Mouse (Mus musculus) liver, embryonic 14.5 days (tissue): Measurements from ENCODE around the gene Stk24. TPM values are rescaled to one million over a fixed set of nuclear protein-coding genes. Genes with fewer than 3 reads are reported as not detected.

ENCODE experiments used
- ATAC-seq: fragments of 200-750 bp; cut with Nextera tagmentation; 2 replicates; pipeline ENCODE4 v1.8.0; 2017; ENCODE audit warnings: moderate number of reproducible peaks, mild to moderate bottlenecking, moderate library complexity; ENCODE audit not compliant: insufficient read depth
- DNase-seq, 3 experiments: peaks; one replicate each; pipeline ENCODE4 v3.0.0-alpha.2; 2012 to 2013; ENCODE audit warnings: low read depth in 3 of 3, low spot score in 3 of 3
- H3K27ac ChIP-seq: fragments of 300-500 bp; sonication (generic); 2 replicates; pipeline ENCODE4 v1.5.1; 2014; ENCODE audit warnings: moderate library complexity, mild to moderate bottlenecking, control low read depth, inconsistent platforms
- H3K27me3 ChIP-seq: fragments of 300-500 bp; sonication (generic); 2 replicates; pipeline ENCODE4 v1.6.1; 2014; ENCODE audit warnings: mild to moderate bottlenecking, low read length, moderate library complexity; ENCODE audit not compliant: control insufficient read depth, insufficient read depth
- H3K36me3 ChIP-seq: fragments of 300-500 bp; sonication (generic); replicated peaks from 2 replicates; pipeline ENCODE4 v1.6.1; 2014; ENCODE audit warnings: low read depth; ENCODE audit not compliant: control insufficient read depth, insufficient read depth
- H3K4me1 ChIP-seq, 2 experiments: fragments of 200-500 bp in 1 of 2; fragments of 300-500 bp in 1 of 2; sonication (generic) in 1 of 2; replicated peaks; 2 replicates each; pipeline ENCODE4 v1.6.1; 2012 to 2014; ENCODE audit warnings: antibody characterized with exemption in 1 of 2, inconsistent platforms in 1 of 2, low read length in 1 of 2; ENCODE audit not compliant: control insufficient read depth in 2 of 2, insufficient read depth in 2 of 2
- H3K4me2 ChIP-seq: fragments of 300-500 bp; sonication (generic); 2 replicates; pipeline ENCODE4 v1.6.1; 2014; ENCODE audit warnings: low read depth, mild to moderate bottlenecking, control low read depth, moderate library complexity
- H3K4me3 ChIP-seq, 2 experiments: fragments of 200-500 bp in 1 of 2; fragments of 300-500 bp in 1 of 2; sonication (generic) in 1 of 2; 2 replicates each; pipeline ENCODE4 v1.5.1; 2012 to 2014; ENCODE audit warnings: low read depth in 2 of 2, low read length in 2 of 2, mild to moderate bottlenecking in 2 of 2, control low read depth in 1 of 2, inconsistent platforms in 1 of 2, moderate library complexity in 1 of 2; ENCODE audit not compliant: insufficient read depth in 1 of 2
- H3K9ac ChIP-seq: fragments of 300-500 bp; sonication (generic); replicated peaks from 2 replicates; pipeline ENCODE4 v1.6.1; 2014; ENCODE audit warnings: mild to moderate bottlenecking, control low read depth, moderate library complexity
- H3K9me3 ChIP-seq: fragments of 300-500 bp; sonication (generic); 2 replicates; pipeline ENCODE4 v1.6.1; 2016; ENCODE audit warnings: low read length, mixed read lengths; ENCODE audit not compliant: control insufficient read depth
- CTCF ChIP-seq: IDR thresholded peaks from 2 replicates; pipeline ENCODE4 v1.5.1; 2016; ENCODE audit warnings: antibody characterized with exemption, low read depth, control low read depth
- EP300 ChIP-seq: IDR thresholded peaks from 2 replicates; pipeline ENCODE4 v1.6.1; 2016; ENCODE audit warnings: antibody characterized with exemption, low read depth
- WGBS: fragments of 180-500 bp; shearing (Covaris S2); extraction: QIAGEN DNeasy Blood & Tissue Kit; methylation state at CpG from one replicate; pipeline ENCODE4 v1.1.7; 2014; ENCODE audit not compliant: insufficient replicate concordance; 5-methylcytosine and 5-hydroxymethylcytosine counted together
- polyA plus RNA-seq, 2 experiments: library from polyadenylated mRNA; depleted of rRNA in 1 of 2; stranded (reverse) in 1 of 2; unstranded in 1 of 2; fragments of >200 nt; fragmentation: Nextera tagmentation in 1 of 2; extraction: Ambion mirVana in 1 of 2; gene quantifications; 2 replicates each; pipeline versions ENCODE4 v1.2.1 to v1.2.3; 2012 to 2014

Stk24 gene
- polyA plus RNA-seq, 2 experiments = 22.5 to 31.0 TPM

- Histone ChIP-seq H3K36me3 (no peaks in the 10 kb centered on the region), H3K27ac (no peak overlapping the region), H3K4me2 (no peak overlapping the region), H3K4me3 (no peak overlapping the region), H3K4me1 (peaks cover 0 to 7% of the 10 kb centered on the region in 2 experiments; a peak in 1 of 4 replicates), H3K27me3 (no peaks in the 10 kb centered on the region), H3K9me3 (no peaks in the 10 kb centered on the region), H3K9ac (no peak overlapping the region)
- ATAC-seq = no peak
- WGBS = 71% methylated on average over 6 of the region's 6 CpGs
- TF ChIP-seq EP300 = no peak
- no peak for TF ChIP-seq CTCF
- DNase-seq = no peak
Observed at GRCm38 (mm10) chr14:121264453-121264852, 115.4 kb downstream of the Stk24 start.

DNA sequence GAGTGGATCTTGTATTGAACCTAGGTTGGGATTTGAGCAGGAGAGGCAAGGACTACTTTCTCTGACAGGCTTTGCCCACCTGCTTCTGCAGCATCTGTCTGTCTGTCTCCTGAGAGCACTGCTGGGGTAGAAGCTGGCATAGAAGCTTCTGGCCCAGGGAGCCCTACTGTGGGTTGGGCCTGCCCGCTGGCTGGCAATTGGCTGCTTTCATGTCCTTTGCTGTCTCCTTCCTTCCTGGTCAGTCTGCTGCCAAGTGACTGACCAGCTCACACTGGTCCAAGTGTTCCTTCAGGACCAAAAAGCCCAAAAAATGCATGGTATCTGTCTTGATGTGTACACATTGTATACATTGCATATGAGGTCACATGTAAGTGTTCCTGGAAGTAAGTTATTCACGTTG lies 115.9 kb downstream of the Stk24 start:
- H3K27ac ChIP-seq = no peak overlapping the region
- TF ChIP-seq EP300 = no peak
- H3K4me3 ChIP-seq = no peak overlapping the region
- H3K27me3 ChIP-seq = no peaks in the 10 kb centered on the region
- H3K9me3 ChIP-seq = no peaks in the 10 kb centered on the region
- H3K4me1 ChIP-seq = peaks cover 0 to 7% of the 10 kb centered on the region in 2 experiments; a peak in 1 of 4 replicates
- WGBS = 58% methylated on average over 2 of the region's 2 CpGs
- no peak overlapping the region for H3K9ac ChIP-seq
- H3K36me3 ChIP-seq = no peaks in the 10 kb centered on the region
- no peak overlapping the region for H3K4me2 ChIP-seq
- no peak for ATAC-seq
- no peak for DNase-seq

- Histone ChIP-seq H3K4me3 (no peak overlapping the region), H3K9ac (no peak overlapping the region), H3K9me3 (no peaks in the 10 kb centered on the region), H3K27me3 (no peaks in the 10 kb centered on the region), H3K36me3 (no peaks in the 10 kb centered on the region), H3K4me1 (peaks cover 0 to 7% of the 10 kb centered on the region in 2 experiments; a peak in 1 of 4 replicates), H3K4me2 (no peak overlapping the region), H3K27ac (no peak overlapping the region)
- DNase-seq = no peak
- ATAC-seq = no peak
- no peak for TF ChIP-seq EP300
- no peak for TF ChIP-seq CTCF
- 31% methylated on average over 4 of the region's 4 CpGs for WGBS
Observed at GRCm38 (mm10) chr14:121262606-121263005, 117.2 kb downstream of the Stk24 start.

GRCm38 (mm10) chr14:121261229-121261879 lies 118.5 kb downstream of the Stk24 start:
- H3K9me3 ChIP-seq = no peaks in the 10 kb centered on the region
- H3K36me3 ChIP-seq = no peaks in the 10 kb centered on the region
- no peak overlapping the region for H3K4me2 ChIP-seq
- no peaks in the 10 kb centered on the region for H3K27me3 ChIP-seq
- no peak overlapping the region for H3K27ac ChIP-seq
- peaks cover 0 to 7% of the 10 kb centered on the region in 2 experiments; a peak in 1 of 4 replicates for H3K4me1 ChIP-seq
- no peak for ATAC-seq
- 33% methylated on average over 5 of the region's 5 CpGs for WGBS
- TF ChIP-seq CTCF (no peak), EP300 (no peak)
- H3K9ac ChIP-seq = no peak overlapping the region
- DNase-seq = no peak
- H3K4me3 ChIP-seq = no peak overlapping the region

DNA sequence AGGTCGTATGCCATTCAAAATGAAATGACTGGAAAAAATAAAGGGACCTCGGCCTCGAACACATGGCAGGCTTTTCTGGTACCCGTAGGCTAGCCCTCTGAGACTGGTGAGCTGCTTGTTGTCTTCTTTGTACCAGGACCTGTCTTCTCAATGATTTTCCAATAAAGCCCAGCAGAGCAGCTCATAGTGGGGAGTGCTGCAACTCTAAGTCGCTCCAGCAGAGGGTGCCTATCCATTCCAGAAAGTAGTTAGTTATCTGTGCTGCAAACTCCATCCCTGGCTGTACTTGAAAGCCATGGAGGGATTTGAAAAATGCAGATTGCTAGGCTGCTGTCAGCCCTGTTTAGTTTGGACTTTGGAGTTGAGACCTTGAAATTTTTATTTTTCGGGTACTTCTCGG lies 120.0 kb downstream of the Stk24 start:
- H3K4me2 ChIP-seq = no peak overlapping the region
- 45% methylated on average over 7 of the region's 7 CpGs for WGBS
- TF ChIP-seq CTCF (peak; percentile 64), EP300 (no peak)
- no peaks in the 10 kb centered on the region for H3K36me3 ChIP-seq
- no peak for ATAC-seq
- H3K27ac ChIP-seq = no peak overlapping the region
- no peak overlapping the region for H3K4me3 ChIP-seq
- H3K4me1 ChIP-seq = peaks cover 0 to 7% of the 10 kb centered on the region in 2 experiments; a peak in 1 of 4 replicates
- no peak overlapping the region for H3K9ac ChIP-seq
- H3K27me3 ChIP-seq = no peaks in the 10 kb centered on the region
- no peak for DNase-seq
- no peaks in the 10 kb centered on the region for H3K9me3 ChIP-seq
